Mouse (Mus musculus) ES-Bruce4 (cell line): ENCODE results near the gene Luzp2.

Source experiments
- CTCF ChIP-seq: IDR thresholded peaks from one replicate; pipeline ENCODE4 v1.8.1; 2011; ENCODE audit warnings: low read depth, low read length
- EP300 ChIP-seq: IDR thresholded peaks from 2 replicates; pipeline ENCODE4 v1.6.1; 2011; ENCODE audit warnings: low read depth, low read length; ENCODE audit not compliant: insufficient read depth
- POLR2A ChIP-seq: IDR thresholded peaks from one replicate; pipeline ENCODE4 v1.8.1; 2011; ENCODE audit warnings: low read length; ENCODE audit not compliant: insufficient read depth

GRCm38 (mm10) chr7:55222997-55223396 is 387.7 kb downstream of the Luzp2 start:
- TF ChIP-seq CTCF (no peak), POLR2A (no peak), EP300 (no peak)
